Mouse (Mus musculus): ENCODE data around the gene Tmem220. TPM values are rescaled to one million over a fixed set of nuclear protein-coding genes. Genes with fewer than 3 reads are reported as not detected.

Gene Tmem220
- polyA plus RNA-seq, 1 experiment from 2014 or later = 0.92 TPM

DNA sequence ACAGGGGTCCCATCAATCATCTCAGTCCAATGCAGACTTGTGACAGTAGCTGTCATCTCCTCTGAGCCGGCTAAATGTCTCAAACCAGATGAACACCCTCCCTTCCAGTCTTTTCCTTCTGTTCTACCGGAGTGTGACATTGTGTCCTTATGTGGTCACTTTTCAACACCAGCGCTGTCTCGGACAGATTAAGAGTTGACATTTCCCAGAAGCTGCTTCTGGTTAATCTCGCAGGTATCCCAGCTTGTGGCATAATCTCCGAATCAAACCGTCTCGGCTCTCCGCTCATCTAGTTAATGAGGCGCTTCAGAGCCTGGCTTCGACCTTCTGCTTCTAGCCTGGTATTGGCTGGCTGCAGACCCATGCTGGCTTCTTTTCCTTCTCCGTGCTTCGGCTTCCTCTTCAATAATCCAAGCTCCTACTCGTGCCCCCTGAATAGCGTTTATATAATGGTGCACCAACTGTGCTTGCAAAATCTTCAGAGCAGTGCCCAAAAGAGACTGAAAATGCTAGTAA is 47.7 kb downstream of the Tmem220 start:
- no peak for ATAC-seq (ENCODE audit: low FRiP score)
- H3K9ac ChIP-seq (ENCODE audit: low read length) = no peak overlapping the region
- no peaks in the 10 kb centered on the region for H3K27me3 ChIP-seq (ENCODE audit: control insufficient read depth, insufficient read depth, low read length)
- H3K9me3 ChIP-seq (ENCODE audit: control insufficient read depth, low read length) = no peaks in the 10 kb centered on the region
- WGBS = 84% methylated on average over 15 of the region's 15 CpGs
- H3K4me1 ChIP-seq (ENCODE audit: control insufficient read depth, insufficient read depth, low read length) = no peaks in the 10 kb centered on the region; the same call in 1 of the 2 replicates
- no peak overlapping the region for H3K4me2 ChIP-seq
- H3K36me3 ChIP-seq (ENCODE audit: control insufficient read depth, insufficient read depth, low read length) = no peaks in the 10 kb centered on the region
- H3K4me3 ChIP-seq (ENCODE audit: low read depth, low read length) = no peak overlapping the region
- DNase-seq (ENCODE audit: low spot score, missing footprints) = no peak
- no peak overlapping the region for H3K27ac ChIP-seq (ENCODE audit: low read depth, low read length)

DNA sequence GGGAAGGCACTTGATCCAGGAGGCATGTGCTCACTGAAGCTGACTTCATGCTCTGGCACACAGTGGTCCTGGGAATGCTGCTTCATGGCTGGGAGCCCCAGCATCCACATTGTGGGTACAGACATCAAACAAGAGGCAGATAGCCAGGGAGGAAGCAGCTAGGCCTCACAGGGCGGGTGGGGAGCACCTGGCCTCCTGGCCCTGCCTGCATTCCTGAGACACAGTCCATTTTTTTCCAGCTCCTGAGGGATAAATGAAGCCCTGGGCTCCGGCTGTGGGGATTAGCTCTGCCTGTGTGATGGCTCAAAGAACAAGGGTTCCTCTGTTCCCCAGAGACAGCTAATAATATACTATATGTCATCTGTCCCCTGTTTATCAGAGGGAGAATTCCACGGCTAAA is 50.1 kb downstream of the Tmem220 start:
- 43% methylated on average over 3 of the region's 3 CpGs for WGBS
- 0 out of 2 replicates have a peak, but pooled peaks have one; percentile 30 for ATAC-seq (ENCODE audit: low FRiP score)

DNA sequence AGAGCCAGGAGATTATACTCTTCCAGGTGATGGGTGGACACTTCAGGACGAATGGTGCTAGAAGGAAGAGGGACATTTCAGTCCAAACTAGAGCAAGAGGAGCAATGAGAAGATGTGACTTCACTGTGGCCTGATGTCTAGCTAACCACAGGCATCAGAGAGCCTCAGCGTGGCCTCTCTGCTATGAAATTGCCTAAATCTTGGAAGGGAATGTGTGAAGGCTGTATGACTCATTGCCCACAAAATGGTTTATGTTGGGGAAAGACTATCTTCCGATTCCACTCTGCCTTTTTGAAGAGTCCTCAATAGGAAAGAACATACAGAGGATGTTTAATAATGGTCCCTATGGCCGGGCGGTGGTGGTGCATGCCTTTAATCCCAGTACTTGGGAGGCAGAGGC is 51.8 kb downstream of the Tmem220 start:
- ATAC-seq (ENCODE audit: low FRiP score) (no peak), DNase-seq (ENCODE audit: low spot score, missing footprints) (no peak)
- no peak overlapping the region for H3K27ac ChIP-seq (ENCODE audit: low read depth, low read length)
- no peak overlapping the region for H3K4me2 ChIP-seq
- H3K27me3 ChIP-seq (ENCODE audit: control insufficient read depth, insufficient read depth, low read length) = no peaks in the 10 kb centered on the region
- 83% methylated on average over 5 of the region's 5 CpGs for WGBS
- no peak overlapping the region for H3K9ac ChIP-seq (ENCODE audit: low read length)
- H3K4me1 ChIP-seq (ENCODE audit: control insufficient read depth, insufficient read depth, low read length) = peaks cover 11% of the 10 kb centered on the region
- H3K4me3 ChIP-seq (ENCODE audit: low read depth, low read length) = no peak overlapping the region
- no peaks in the 10 kb centered on the region for H3K36me3 ChIP-seq (ENCODE audit: control insufficient read depth, insufficient read depth, low read length)
- H3K9me3 ChIP-seq (ENCODE audit: control insufficient read depth, low read length) = no peaks in the 10 kb centered on the region

More for the DNA sequence above, 50.1 kb downstream of the Tmem220 start:
- H3K4me3 ChIP-seq (ENCODE audit: low read depth, low read length) = no peak overlapping the region
- no peak for DNase-seq (ENCODE audit: low spot score, missing footprints)
- H3K9ac ChIP-seq (ENCODE audit: low read length) = no peak overlapping the region
- H3K36me3 ChIP-seq (ENCODE audit: control insufficient read depth, insufficient read depth, low read length) = no peaks in the 10 kb centered on the region
- no peak overlapping the region for H3K27ac ChIP-seq (ENCODE audit: low read depth, low read length)
- no peaks in the 10 kb centered on the region for H3K9me3 ChIP-seq (ENCODE audit: control insufficient read depth, low read length)
- H3K27me3 ChIP-seq (ENCODE audit: control insufficient read depth, insufficient read depth, low read length) = no peaks in the 10 kb centered on the region
- no peak overlapping the region for H3K4me2 ChIP-seq
- H3K4me1 ChIP-seq (ENCODE audit: control insufficient read depth, insufficient read depth, low read length) = peaks cover 5% of the 10 kb centered on the region; the same call in 1 of the 2 replicates

DNA sequence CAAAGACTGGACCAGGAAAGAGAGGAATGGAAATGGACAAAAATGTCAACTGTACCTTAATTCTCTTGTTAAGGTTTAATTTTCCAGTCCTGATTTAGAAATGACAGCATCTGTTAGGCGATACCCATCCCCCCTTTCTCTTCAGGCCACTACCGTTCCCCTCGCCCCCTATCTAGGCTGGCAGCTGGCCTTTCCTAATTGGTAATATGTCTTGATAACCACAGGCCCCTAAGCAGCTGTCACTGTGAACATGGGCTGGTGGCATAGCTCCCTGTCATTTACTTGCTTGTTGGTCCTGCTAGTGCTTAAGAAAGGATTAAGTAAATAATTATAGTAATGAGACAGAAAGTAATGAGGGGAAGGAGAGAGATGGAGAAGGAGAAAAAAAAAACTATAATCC is 52.5 kb downstream of the Tmem220 start:
- 74% methylated on average over 3 of the region's 3 CpGs for WGBS
- Histone ChIP-seq H3K27me3 (ENCODE audit: control insufficient read depth, insufficient read depth, low read length) (no peaks in the 10 kb centered on the region), H3K4me2 (no peak overlapping the region), H3K4me3 (ENCODE audit: low read depth, low read length) (no peak overlapping the region), H3K36me3 (ENCODE audit: control insufficient read depth, insufficient read depth, low read length) (no peaks in the 10 kb centered on the region), H3K27ac (ENCODE audit: low read depth, low read length) (no peak overlapping the region), H3K9me3 (ENCODE audit: control insufficient read depth, low read length) (no peaks in the 10 kb centered on the region), H3K4me1 (ENCODE audit: control insufficient read depth, insufficient read depth, low read length) (peaks cover 11% of the 10 kb centered on the region), H3K9ac (ENCODE audit: low read length) (no peak overlapping the region)
- ATAC-seq (ENCODE audit: low FRiP score) (no peak), DNase-seq (ENCODE audit: low spot score, missing footprints) (no peak)

DNA sequence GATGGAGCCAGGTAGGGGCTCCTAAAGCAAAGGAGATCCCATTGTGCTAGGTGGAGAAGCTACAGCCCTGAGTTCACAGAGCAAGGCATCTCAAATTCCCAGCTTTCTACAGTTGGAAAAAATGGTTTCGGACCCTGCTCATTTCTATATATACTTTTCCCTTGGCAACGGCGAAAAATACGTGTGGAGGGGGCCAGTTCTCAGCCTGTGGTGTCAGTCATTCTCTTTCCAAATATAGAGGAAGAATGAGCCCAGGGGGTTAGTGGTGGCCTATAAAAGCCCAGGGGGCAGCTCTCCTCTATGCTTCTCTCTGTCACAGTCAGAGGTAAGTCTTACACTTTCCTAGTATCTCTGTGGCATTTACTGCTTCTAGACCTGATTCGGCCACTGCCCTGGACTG is 53.0 kb downstream of the Tmem220 start, which contains the start of gene Myh3:
Gene Myh3 (plus strand): TSS at position 301 of the 400 bp plus-strand sequence.
- H3K27ac ChIP-seq (ENCODE audit: low read depth, low read length) = no peak within 1 kb of the TSS
- H3K4me1 ChIP-seq (ENCODE audit: control insufficient read depth, insufficient read depth, low read length) = peaks cover 11% of the 10 kb centered on the region
- no peaks in the 10 kb centered on the region for H3K27me3 ChIP-seq (ENCODE audit: control insufficient read depth, insufficient read depth, low read length)
- H3K4me3 ChIP-seq (ENCODE audit: low read depth, low read length) = no peak within 1 kb of the TSS
- DNase-seq (ENCODE audit: low spot score, missing footprints) (no peak), ATAC-seq (ENCODE audit: low FRiP score) (no peak)
- H3K9ac ChIP-seq (ENCODE audit: low read length) = no peak within 1 kb of the TSS
- H3K36me3 ChIP-seq (ENCODE audit: control insufficient read depth, insufficient read depth, low read length) = no peaks in the 10 kb centered on the region
- H3K9me3 ChIP-seq (ENCODE audit: control insufficient read depth, low read length) = no peaks in the 10 kb centered on the region
- H3K4me2 ChIP-seq = no peak within 1 kb of the TSS
- WGBS = 90% methylated on average over 5 of the region's 5 CpGs

- Histone ChIP-seq H3K27ac (ENCODE audit: low read depth, low read length) (no peak overlapping the region), H3K27me3 (ENCODE audit: control insufficient read depth, insufficient read depth, low read length) (peaks cover 5% of the 10 kb centered on the region; the same call in 1 of the 2 replicates), H3K4me3 (ENCODE audit: low read depth, low read length) (no peak overlapping the region), H3K36me3 (ENCODE audit: control insufficient read depth, insufficient read depth, low read length) (no peaks in the 10 kb centered on the region), H3K9me3 (ENCODE audit: control insufficient read depth, low read length) (no peaks in the 10 kb centered on the region), H3K9ac (ENCODE audit: low read length) (no peak overlapping the region), H3K4me1 (ENCODE audit: control insufficient read depth, insufficient read depth, low read length) (peaks cover 11% of the 10 kb centered on the region), H3K4me2 (no peak overlapping the region)
- DNase-seq (ENCODE audit: low spot score, missing footprints) (no peak), ATAC-seq (ENCODE audit: low FRiP score) (no peak)
- 89% methylated on average over 6 of the region's 6 CpGs for WGBS
These were observed 53.9 kb downstream of the Tmem220 start for GRCm38 (mm10) chr11:67078888-67079287.

DNA sequence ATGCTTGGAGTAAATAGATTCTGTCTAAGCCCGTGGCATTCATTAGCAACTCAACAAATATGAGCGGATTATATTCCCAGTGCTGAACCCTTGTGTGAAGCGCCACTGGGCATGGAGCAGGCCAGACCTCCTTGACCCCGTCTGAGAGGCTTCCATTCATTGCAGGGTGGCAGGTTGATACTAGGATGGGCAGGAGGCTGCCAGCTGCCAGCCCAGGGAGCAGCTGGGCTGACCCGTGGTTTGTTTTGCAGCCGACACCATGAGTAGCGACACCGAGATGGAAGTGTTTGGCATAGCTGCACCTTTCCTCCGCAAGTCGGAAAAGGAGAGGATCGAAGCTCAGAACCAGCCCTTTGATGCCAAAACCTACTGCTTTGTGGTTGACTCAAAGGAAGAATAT is 54.8 kb downstream of the Tmem220 start:
- peak; percentile 40; the same call in 1 of the 2 replicates for ATAC-seq (ENCODE audit: low FRiP score)
- H3K36me3 ChIP-seq (ENCODE audit: control insufficient read depth, insufficient read depth, low read length) = no peaks in the 10 kb centered on the region

GRCm38 (mm10) chr11:67080168-67080567 is 55.2 kb downstream of the Tmem220 start:
- H3K27me3 ChIP-seq (ENCODE audit: control insufficient read depth, insufficient read depth, low read length) = peaks cover 14% of the 10 kb centered on the region
- ATAC-seq (ENCODE audit: low FRiP score) (peak; percentile 64), DNase-seq (ENCODE audit: low spot score, missing footprints) (peak; percentile 95)
- no peak overlapping the region for H3K9ac ChIP-seq (ENCODE audit: low read length)
- 5% methylated on average over 3 of the region's 3 CpGs for WGBS
- no peak overlapping the region for H3K4me3 ChIP-seq (ENCODE audit: low read depth, low read length)
- no peaks in the 10 kb centered on the region for H3K36me3 ChIP-seq (ENCODE audit: control insufficient read depth, insufficient read depth, low read length)
- H3K27ac ChIP-seq (ENCODE audit: low read depth, low read length) = peak overlapping the region; percentile 55
- H3K9me3 ChIP-seq (ENCODE audit: control insufficient read depth, low read length) = no peaks in the 10 kb centered on the region
- peaks cover 11% of the 10 kb centered on the region for H3K4me1 ChIP-seq (ENCODE audit: control insufficient read depth, insufficient read depth, low read length)
- H3K4me2 ChIP-seq = no peak overlapping the region

More for the DNA sequence above, 54.8 kb downstream of the Tmem220 start:
- H3K4me3 ChIP-seq (ENCODE audit: low read depth, low read length) = no peak overlapping the region
- peaks cover 11% of the 10 kb centered on the region for H3K4me1 ChIP-seq (ENCODE audit: control insufficient read depth, insufficient read depth, low read length)
- H3K27me3 ChIP-seq (ENCODE audit: control insufficient read depth, insufficient read depth, low read length) = peaks cover 9% of the 10 kb centered on the region
- H3K27ac ChIP-seq (ENCODE audit: low read depth, low read length) = peak overlapping the region; percentile 55
- WGBS = 55% methylated on average over 11 of the region's 11 CpGs
- DNase-seq (ENCODE audit: low spot score, missing footprints) = no peak
- no peaks in the 10 kb centered on the region for H3K9me3 ChIP-seq (ENCODE audit: control insufficient read depth, low read length)
- no peak overlapping the region for H3K4me2 ChIP-seq
- no peak overlapping the region for H3K9ac ChIP-seq (ENCODE audit: low read length)

- ATAC-seq (ENCODE audit: low FRiP score) (peak; percentile 82), DNase-seq (ENCODE audit: low spot score, missing footprints) (peak; percentile 92)
- Histone ChIP-seq H3K4me1 (ENCODE audit: control insufficient read depth, insufficient read depth, low read length) (peaks cover 11% of the 10 kb centered on the region), H3K4me2 (no peak overlapping the region), H3K9me3 (ENCODE audit: control insufficient read depth, low read length) (no peaks in the 10 kb centered on the region), H3K9ac (ENCODE audit: low read length) (no peak overlapping the region), H3K36me3 (ENCODE audit: control insufficient read depth, insufficient read depth, low read length) (no peaks in the 10 kb centered on the region), H3K27ac (ENCODE audit: low read depth, low read length) (no peak overlapping the region; the same call in 1 of the 2 replicates), H3K27me3 (ENCODE audit: control insufficient read depth, insufficient read depth, low read length) (peaks cover 14% of the 10 kb centered on the region), H3K4me3 (ENCODE audit: low read depth, low read length) (no peak overlapping the region)
- WGBS = 4% methylated on average over 10 of the region's 11 CpGs
These were observed 56.2 kb downstream of the Tmem220 start for GRCm38 (mm10) chr11:67081125-67081649.
